Mouse (Mus musculus) forebrain, embryonic 15.5 days (tissue): ENCODE measurements around the gene Lrrc28. TPM values are rescaled to one million over a fixed set of nuclear protein-coding genes. Genes with fewer than 3 reads are reported as not detected.

Experiments used
- ATAC-seq: fragments of 200-750 bp; cut with Nextera tagmentation; replicated peaks from 2 replicates; pipeline ENCODE4 v1.8.0; 2017; ENCODE audit warnings: mild to moderate bottlenecking, moderate TSS enrichment, moderate library complexity
- H3K27ac ChIP-seq: fragments of 300-500 bp; sonication (generic); replicated peaks from 2 replicates; pipeline ENCODE4 v1.5.1; 2015; ENCODE audit warnings: mild to moderate bottlenecking, inconsistent platforms
- H3K27me3 ChIP-seq: fragments of 300-500 bp; sonication (generic); 2 replicates; pipeline ENCODE4 v1.6.1; 2015; ENCODE audit warnings: inconsistent platforms
- H3K36me3 ChIP-seq: fragments of 300-500 bp; sonication (generic); 2 replicates; pipeline ENCODE4 v1.6.1; 2015; ENCODE audit warnings: mild to moderate bottlenecking, inconsistent platforms
- H3K4me1 ChIP-seq: fragments of 300-500 bp; sonication (generic); 2 replicates; pipeline ENCODE4 v1.6.1; 2015; ENCODE audit warnings: inconsistent platforms
- H3K4me2 ChIP-seq: fragments of 300-500 bp; sonication (generic); replicated peaks from 2 replicates; pipeline ENCODE4 v1.6.1; 2015; ENCODE audit warnings: mild to moderate bottlenecking, inconsistent platforms
- H3K4me3 ChIP-seq: fragments of 300-500 bp; sonication (generic); 2 replicates; pipeline ENCODE4 v1.5.1; 2015; ENCODE audit warnings: mild to moderate bottlenecking, inconsistent platforms
- H3K9ac ChIP-seq: fragments of 300-500 bp; sonication (generic); replicated peaks from 2 replicates; pipeline ENCODE4 v1.6.1; 2015; ENCODE audit warnings: mild to moderate bottlenecking, inconsistent platforms
- H3K9me3 ChIP-seq: fragments of 300-500 bp; sonication (generic); 2 replicates; pipeline ENCODE4 v1.6.1; 2016; ENCODE audit warnings: inconsistent platforms
- WGBS: fragments of 180-500 bp; shearing (Covaris S2); methylation state at CpG from one replicate; pipeline ENCODE4 v1.1.7; 2015; ENCODE audit warnings: mixed read lengths; 5-methylcytosine and 5-hydroxymethylcytosine counted together
- polyA plus RNA-seq: library from polyadenylated mRNA; unstranded; fragments of >200 nt; fragmentation: Nextera tagmentation; extraction: Ambion mirVana; gene quantifications from 2 replicates; pipeline ENCODE4 v1.2.1, GENCODE M21; 2015

Gene Lrrc28
- polyA plus RNA-seq, 1 experiment from 2014 or later = 31.0 TPM

- H3K9ac ChIP-seq = no peak overlapping the region
- no peak for ATAC-seq
- 86% methylated on average over 1 of the region's 1 CpGs for whole genome bisulfite sequencing
These were observed 25.9 kb upstream of the Lrrc28 start for GRCm38 (mm10) chr7:67670965-67671364.

GRCm38 (mm10) chr7:67663981-67664694 lies 19.1 kb upstream of the Lrrc28 start:
- no peaks in the 10 kb centered on the region for H3K27me3 ChIP-seq
- H3K4me3 ChIP-seq = no peak overlapping the region
- no peaks in the 10 kb centered on the region for H3K36me3 ChIP-seq
- no peaks in the 10 kb centered on the region for H3K9me3 ChIP-seq
- H3K27ac ChIP-seq = no peak overlapping the region
- ATAC-seq = peak; percentile 70
- no peak overlapping the region for H3K4me2 ChIP-seq
- 49% methylated on average over 14 of the region's 14 CpGs for WGBS
- H3K4me1 ChIP-seq = no peaks in the 10 kb centered on the region
- no peak overlapping the region for H3K9ac ChIP-seq

More at GRCm38 (mm10) chr7:67670965-67671364, 25.9 kb upstream of the Lrrc28 start:
- Histone ChIP-seq H3K36me3 (no peaks in the 10 kb centered on the region), H3K27ac (no peak overlapping the region), H3K4me3 (no peak overlapping the region), H3K9me3 (no peaks in the 10 kb centered on the region), H3K4me1 (peaks cover 2% of the 10 kb centered on the region; the same call in 1 of the 2 replicates), H3K4me2 (no peak overlapping the region), H3K27me3 (no peaks in the 10 kb centered on the region)

- H3K4me2 ChIP-seq = no peak overlapping the region
- H3K27me3 ChIP-seq = no peaks in the 10 kb centered on the region
- H3K4me1 ChIP-seq = no peaks in the 10 kb centered on the region
- no peaks in the 10 kb centered on the region for H3K9me3 ChIP-seq
- H3K27ac ChIP-seq = no peak overlapping the region
- no peaks in the 10 kb centered on the region for H3K36me3 ChIP-seq
- no peak overlapping the region for H3K9ac ChIP-seq
- WGBS = 84% methylated on average over 5 of the region's 5 CpGs
- ATAC-seq = no peak
- no peak overlapping the region for H3K4me3 ChIP-seq
These were observed 17.4 kb upstream of the Lrrc28 start for GRCm38 (mm10) chr7:67662424-67662823.

- no peak for ATAC-seq
- Histone ChIP-seq H3K9me3 (no peaks in the 10 kb centered on the region), H3K9ac (no peak overlapping the region), H3K4me1 (no peaks in the 10 kb centered on the region; the same call in 1 of the 2 replicates), H3K4me2 (no peak overlapping the region), H3K27ac (no peak overlapping the region), H3K4me3 (no peak overlapping the region), H3K27me3 (no peaks in the 10 kb centered on the region), H3K36me3 (no peaks in the 10 kb centered on the region)
- WGBS = 87% methylated on average over 4 of the region's 4 CpGs
These were observed 13.0 kb upstream of the Lrrc28 start for GRCm38 (mm10) chr7:67658110-67658509.

- H3K27ac ChIP-seq = no peak overlapping the region
- no peaks in the 10 kb centered on the region for H3K27me3 ChIP-seq
- no peaks in the 10 kb centered on the region for H3K9me3 ChIP-seq
- no peak overlapping the region for H3K4me2 ChIP-seq
- H3K4me1 ChIP-seq = peaks cover 3% of the 10 kb centered on the region
- ATAC-seq = no peak; the same call in 1 of the 2 replicates
- no peaks in the 10 kb centered on the region for H3K36me3 ChIP-seq
- 9% methylated on average over 1 of the region's 1 CpGs for WGBS
- H3K9ac ChIP-seq = no peak overlapping the region
- H3K4me3 ChIP-seq = no peak overlapping the region
These were observed 10.1 kb upstream of the Lrrc28 start for GRCm38 (mm10) chr7:67655186-67655585.

- 84% methylated on average over 7 of the region's 7 CpGs for WGBS
- Histone ChIP-seq H3K9me3 (no peaks in the 10 kb centered on the region), H3K27me3 (no peaks in the 10 kb centered on the region), H3K4me2 (no peak overlapping the region), H3K4me1 (peaks cover 3% of the 10 kb centered on the region), H3K9ac (no peak overlapping the region), H3K4me3 (no peak overlapping the region), H3K36me3 (no peaks in the 10 kb centered on the region), H3K27ac (no peak overlapping the region)
- ATAC-seq = no peak
These were observed 9.6 kb upstream of the Lrrc28 start for GRCm38 (mm10) chr7:67654668-67655067.

GRCm38 (mm10) chr7:67652211-67652610 lies 7.1 kb upstream of the Lrrc28 start:
- Histone ChIP-seq H3K9me3 (no peaks in the 10 kb centered on the region), H3K4me3 (no peak overlapping the region), H3K9ac (no peak overlapping the region), H3K4me2 (no peak overlapping the region), H3K4me1 (peaks cover 12% of the 10 kb centered on the region), H3K27me3 (no peaks in the 10 kb centered on the region), H3K36me3 (no peaks in the 10 kb centered on the region), H3K27ac (no peak overlapping the region)
- 78% methylated on average over 5 of the region's 5 CpGs for WGBS
- no peak for ATAC-seq

- Histone ChIP-seq H3K4me1 (peaks cover 34% of the 10 kb centered on the region), H3K4me3 (0 out of 2 replicates have a peak overlapping the region, but pooled peaks have one; percentile 8), H3K27me3 (no peaks in the 10 kb centered on the region)
These were observed 3.3 kb upstream of the Lrrc28 start for GRCm38 (mm10) chr7:67648376-67648775.

GRCm38 (mm10) chr7:67647277-67647676 lies 2.2 kb upstream of the Lrrc28 start, which contains the start of gene Ttc23:
Ttc23 (plus strand) TSS chr7:67647410.
- no peaks in the 10 kb centered on the region for H3K36me3 ChIP-seq
- H3K4me1 ChIP-seq = peaks cover 39% of the 10 kb centered on the region

More at GRCm38 (mm10) chr7:67648376-67648775, 3.3 kb upstream of the Lrrc28 start:
- Histone ChIP-seq H3K36me3 (no peaks in the 10 kb centered on the region), H3K9ac (no peak overlapping the region), H3K4me2 (peak overlapping the region; percentile 27; the same call in 1 of the 2 replicates), H3K9me3 (no peaks in the 10 kb centered on the region), H3K27ac (no peak overlapping the region)
- no peak for ATAC-seq
- WGBS = 67% methylated on average over 4 of the region's 4 CpGs

GRCm38 (mm10) chr7:67646131-67646530 lies 1.1 kb upstream of the Lrrc28 start:
- no peak for ATAC-seq
- Histone ChIP-seq H3K27ac (peak overlapping the region; percentile 91), H3K9ac (peak overlapping the region; percentile 74), H3K27me3 (no peaks in the 10 kb centered on the region), H3K4me2 (peak overlapping the region; percentile 60), H3K4me1 (peaks cover 36% of the 10 kb centered on the region), H3K9me3 (no peaks in the 10 kb centered on the region), H3K4me3 (peak overlapping the region; percentile 61), H3K36me3 (no peaks in the 10 kb centered on the region)
- 3% methylated on average over 6 of the region's 6 CpGs for WGBS

More at GRCm38 (mm10) chr7:67647277-67647676, 2.2 kb upstream of the Lrrc28 start, which contains the start of gene Ttc23:
- Histone ChIP-seq H3K9me3 (no peaks in the 10 kb centered on the region), H3K9ac (peak within 1 kb of the TSS; percentile 74), H3K27me3 (no peaks in the 10 kb centered on the region), H3K4me3 (peak within 1 kb of the TSS; percentile 61), H3K27ac (peak within 1 kb of the TSS; percentile 91), H3K4me2 (peak within 1 kb of the TSS; percentile 60)
- ATAC-seq = no peak
- WGBS = under 1% methylated on average over 5 of the region's 5 CpGs

GRCm38 (mm10) chr7:67645681-67646014 lies 580 bp upstream of the Lrrc28 start:
- Histone ChIP-seq H3K4me3 (peak overlapping the region; percentile 61), H3K27ac (peak overlapping the region; percentile 91), H3K4me2 (peak overlapping the region; percentile 60), H3K9me3 (no peaks in the 10 kb centered on the region), H3K9ac (peak overlapping the region; percentile 74), H3K4me1 (peaks cover 36% of the 10 kb centered on the region), H3K36me3 (no peaks in the 10 kb centered on the region), H3K27me3 (no peaks in the 10 kb centered on the region)
- peak; percentile 44 for ATAC-seq
- WGBS = 1% methylated on average over 15 of the region's 15 CpGs

GRCm38 (mm10) chr7:67644291-67644690 lies 777 bp downstream of the Lrrc28 start:
- ATAC-seq = no peak
- Histone ChIP-seq H3K36me3 (0 out of 2 replicates have a peak, but pooled peaks cover 2% of the 10 kb centered on the region), H3K4me1 (peaks cover 36% of the 10 kb centered on the region)

More at GRCm38 (mm10) chr7:67644291-67644690, 777 bp downstream of the Lrrc28 start:
- H3K27me3 ChIP-seq = no peaks in the 10 kb centered on the region
- H3K4me2 ChIP-seq = peak overlapping the region; percentile 52
- peak overlapping the region; percentile 61 for H3K4me3 ChIP-seq
- no peaks in the 10 kb centered on the region for H3K9me3 ChIP-seq
- WGBS = 23% methylated on average over 8 of the region's 8 CpGs
- no peak overlapping the region for H3K27ac ChIP-seq
- peak overlapping the region; percentile 77; the same call in 1 of the 2 replicates for H3K9ac ChIP-seq
